Mouse (Mus musculus) thymus, postnatal 36 days (tissue): Measurements from ENCODE around the gene Cercam.

Experiments used
- DNase-seq, 2 experiments: peaks; one replicate each; pipeline ENCODE4 v3.0.0; 2022; ENCODE audit warnings: mixed read lengths in 2 of 2

Cercam gene

DNA sequence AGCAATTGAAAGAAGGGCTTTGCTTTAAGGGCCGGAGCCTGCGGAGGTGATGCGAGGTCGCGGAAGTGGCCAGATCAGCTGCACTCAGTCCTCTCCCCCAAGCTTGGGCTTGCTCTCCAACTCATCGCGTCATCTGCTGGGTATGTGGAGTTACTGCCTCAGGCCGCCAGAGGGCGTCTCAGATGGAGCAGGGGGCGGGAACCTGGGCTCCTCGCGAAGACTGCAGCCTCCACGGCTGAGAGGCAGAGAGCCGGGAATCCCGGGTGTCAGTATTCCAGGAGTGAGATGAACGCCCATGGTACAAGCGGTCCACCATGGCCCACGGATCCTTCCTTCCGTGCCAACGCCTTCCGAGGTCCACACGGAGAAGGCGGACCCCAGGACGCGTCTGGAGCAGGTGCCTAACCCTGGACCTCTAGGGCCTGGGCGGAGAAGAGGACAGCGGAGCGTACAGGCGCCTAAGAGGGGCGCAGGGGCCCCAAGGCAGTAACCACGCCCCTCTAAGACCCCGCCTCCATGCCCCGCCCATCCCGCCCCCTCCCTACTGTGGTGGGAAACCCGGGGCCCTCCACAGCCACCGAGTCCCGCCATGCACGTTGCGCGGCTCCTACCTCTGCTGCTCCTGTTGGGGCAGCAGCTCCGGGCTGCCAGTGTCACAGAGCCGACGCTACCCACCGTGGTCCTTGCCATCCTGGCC lies at the start of gene Cercam:
Gene Cercam, plus strand, starts transcription at position 216 of the 697 bp plus-strand sequence.
- peak; percentile 83 to 85 for DNase-seq

DNA sequence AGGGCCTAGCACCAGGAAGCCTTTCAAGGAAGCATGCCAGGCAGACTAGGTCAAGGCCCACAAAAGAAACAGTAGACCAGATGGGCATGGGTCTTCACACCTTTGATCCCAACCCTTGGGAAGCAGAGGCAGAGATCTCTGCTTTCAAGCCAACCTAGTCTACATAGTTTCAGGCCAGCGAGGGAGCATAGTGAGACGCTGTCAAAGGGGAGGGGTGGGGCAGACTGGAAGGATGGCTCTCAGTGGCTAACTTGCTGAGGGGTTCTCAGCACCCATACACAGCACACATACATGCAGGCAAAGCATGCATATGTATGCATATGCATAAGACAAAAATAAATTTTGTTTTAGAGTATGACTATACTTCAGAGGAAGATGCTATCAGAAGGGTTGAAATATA lies 49.6 kb upstream of the Cercam start:
- no peak for DNase-seq

DNA sequence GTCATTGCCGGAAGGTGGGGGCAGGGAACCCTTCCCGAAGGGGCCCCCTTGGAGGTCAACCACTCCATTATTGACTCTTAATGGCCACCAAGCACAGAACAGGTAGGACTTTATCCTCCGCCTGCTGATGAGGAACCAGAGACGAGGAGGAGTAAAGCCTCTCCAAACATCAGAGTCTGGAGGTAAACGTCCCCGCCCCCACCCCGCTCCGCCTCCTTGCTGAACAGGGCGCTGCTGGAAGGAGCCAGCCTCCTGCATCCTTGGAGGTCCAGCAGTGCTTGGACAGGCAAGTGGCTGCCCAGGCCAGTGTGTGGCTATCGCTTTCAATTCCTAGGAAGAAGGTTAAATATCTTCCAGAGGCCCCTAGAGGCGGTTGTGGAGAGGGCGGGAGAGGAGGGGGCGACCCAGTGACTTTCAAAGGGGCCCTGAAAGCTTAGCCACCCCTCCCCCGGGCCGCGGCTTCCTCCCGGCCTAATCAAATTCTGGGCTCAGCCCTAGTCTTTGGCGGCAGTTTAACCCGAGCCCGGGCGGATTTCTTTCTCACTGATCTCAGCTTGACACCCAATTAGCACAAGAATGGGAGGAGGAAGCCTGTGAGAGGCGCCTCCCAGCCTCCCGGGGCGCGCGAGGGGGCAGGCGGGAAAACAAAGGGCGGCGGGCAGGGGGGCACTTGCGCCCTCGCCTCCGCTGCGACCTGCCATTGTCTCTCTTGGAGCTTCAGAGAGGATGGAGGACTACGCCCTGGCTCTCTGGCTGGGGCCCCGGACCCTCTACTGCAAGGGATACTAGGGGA lies 48.7 kb upstream of the Cercam start, which contains the start of gene Urm1:
Gene Urm1, plus strand, starts transcription at position 51 of the 793 bp plus-strand sequence.
- DNase-seq = peak; percentile 67 to 75

DNA sequence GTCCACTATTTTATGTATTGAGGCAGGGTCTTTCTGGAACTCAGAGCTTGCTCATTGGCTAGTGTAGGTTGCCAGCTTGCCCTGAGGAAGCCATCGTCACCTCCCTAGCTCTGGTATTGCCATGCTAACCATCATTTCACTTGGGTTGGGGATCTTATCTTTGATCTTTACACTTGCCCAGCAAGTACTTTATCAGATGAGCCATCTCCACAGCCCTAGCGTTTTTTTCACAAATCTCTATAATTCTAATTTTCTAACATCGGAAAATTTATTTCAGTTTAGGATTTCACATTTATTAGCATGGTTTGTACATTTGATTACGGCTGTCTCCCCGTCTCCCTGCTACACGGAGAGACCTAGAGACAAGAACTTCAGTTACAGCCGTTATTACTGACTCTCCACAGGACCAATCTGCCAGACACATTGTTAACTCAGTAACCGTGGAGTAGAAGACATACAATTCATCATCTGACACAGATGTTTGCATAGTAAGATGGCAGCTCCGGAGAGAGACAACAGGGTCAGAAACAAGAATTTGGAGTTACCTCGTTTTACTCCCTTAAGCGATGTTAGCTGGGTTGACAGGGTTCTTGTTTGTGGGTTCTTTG lies 42.5 kb upstream of the Cercam start:
- DNase-seq = no peak

DNA sequence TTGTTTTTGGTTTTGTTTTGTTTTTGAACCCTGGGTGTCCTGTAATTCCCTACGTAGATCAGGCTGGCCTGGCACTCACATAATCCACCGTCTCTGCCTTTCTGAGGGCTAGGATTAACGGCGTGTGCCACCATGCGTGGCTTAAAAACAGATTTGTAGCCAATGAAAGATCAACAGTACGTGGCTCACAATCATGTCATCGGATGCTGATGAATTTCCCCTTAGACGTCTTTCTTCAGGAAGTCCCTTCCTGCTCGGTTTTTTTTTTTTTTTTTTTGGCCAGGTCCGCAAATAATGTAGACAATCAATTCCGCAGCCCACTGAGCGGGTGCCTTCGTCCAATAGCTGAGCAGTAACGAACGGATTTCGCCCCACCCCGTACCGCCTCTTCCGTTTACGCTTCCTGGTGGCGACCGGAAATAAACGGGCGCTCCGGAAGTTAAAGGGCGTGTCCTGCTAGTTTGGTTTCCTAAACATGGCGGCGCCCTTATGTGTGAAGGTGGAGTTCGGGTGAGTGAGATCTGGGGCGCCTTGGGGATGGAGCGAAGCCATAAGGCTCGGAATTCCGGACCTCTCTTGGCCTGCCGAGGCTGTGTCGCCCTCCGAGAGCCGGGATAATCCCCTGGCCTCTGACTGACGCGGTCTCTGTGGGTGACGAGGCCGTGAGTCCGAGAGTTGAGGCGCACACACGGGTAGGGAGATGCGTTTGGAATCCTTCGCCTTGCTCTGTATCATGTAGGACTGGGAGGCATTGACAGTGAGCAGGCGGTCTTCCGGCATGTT lies 41.8 kb upstream of the Cercam start:
- peak; percentile 90 to 92 for DNase-seq

DNA sequence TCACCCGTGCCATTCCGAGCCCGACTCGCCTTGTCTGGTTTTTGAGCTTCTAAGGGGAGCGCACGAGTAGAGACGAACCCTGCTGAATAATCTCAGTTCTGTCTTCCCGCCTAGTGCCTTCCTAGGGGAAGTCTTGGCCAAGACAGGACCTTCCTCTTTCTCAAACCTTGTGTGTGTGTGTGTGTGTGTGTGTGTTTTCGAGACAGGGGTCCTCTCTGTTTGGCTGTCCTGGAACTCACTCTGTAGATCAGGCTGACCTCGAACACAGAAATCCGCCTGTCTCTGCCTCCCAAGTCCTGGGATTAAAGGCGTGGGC lies 41.3 kb upstream of the Cercam start:
- DNase-seq = no peak

DNA sequence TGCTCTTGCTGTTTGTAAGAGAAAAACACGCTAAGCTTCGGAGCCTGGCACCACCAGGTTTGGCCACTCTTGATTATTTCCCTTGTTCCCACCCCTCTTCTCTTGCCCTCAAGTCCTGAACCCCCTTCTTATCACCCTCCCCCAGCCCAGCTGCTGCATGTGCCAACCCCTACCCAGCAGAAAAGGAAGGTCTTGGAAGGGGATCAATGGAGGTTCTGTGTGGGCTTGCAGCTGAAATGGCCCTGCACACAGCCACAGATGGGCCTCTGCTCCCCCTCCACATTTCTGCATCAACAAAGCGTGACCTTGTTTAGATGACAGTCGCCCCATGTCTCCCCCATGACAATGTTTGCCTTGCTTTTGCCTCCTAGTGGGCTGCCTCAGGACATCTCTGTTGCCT lies 37.9 kb upstream of the Cercam start:
- no peak for DNase-seq

DNA sequence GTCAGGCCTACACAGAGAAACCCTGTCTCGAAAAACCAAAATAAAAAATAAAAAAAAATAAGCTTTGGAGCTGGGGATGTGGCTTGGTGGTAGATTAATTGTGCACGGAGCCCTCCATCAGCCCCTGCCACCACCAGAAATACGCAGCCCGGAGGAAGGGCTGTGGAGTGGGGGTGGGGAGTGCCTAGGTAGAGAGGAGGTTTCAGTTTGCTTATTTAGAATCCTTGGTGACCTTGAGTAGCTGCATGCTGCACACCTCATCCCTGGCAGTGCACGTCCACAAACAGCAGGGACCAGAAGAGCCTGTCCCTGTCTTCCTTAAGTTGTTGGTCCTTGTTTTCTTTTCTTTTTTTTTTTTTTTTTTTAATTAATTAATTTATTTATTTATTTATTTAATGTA lies 35.2 kb upstream of the Cercam start:
- no peak for DNase-seq

DNA sequence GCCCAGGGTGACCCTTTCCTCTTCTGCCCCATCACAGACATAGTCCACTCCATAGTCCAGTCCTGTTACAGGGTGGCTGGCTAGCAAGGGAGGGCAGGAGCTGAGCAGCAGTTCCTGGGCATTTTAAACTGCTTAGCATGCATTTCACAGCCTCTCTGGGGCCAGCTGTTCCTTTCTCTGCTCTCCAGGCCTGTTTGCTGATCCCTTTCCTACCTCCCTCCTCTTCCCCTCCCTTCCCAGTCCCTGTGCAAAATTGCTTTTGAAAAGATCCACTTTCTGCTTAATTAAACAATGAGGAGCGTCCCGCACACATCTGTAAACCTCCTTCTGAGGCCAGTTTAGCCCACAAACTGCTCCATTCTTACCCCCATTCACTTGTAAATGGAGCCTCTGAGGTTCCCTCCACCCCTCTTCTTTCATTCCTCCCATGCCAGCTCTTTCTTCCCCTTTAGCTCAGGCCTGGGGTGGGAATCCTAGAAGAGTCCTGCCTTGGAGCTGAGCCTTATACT lies 33.5 kb upstream of the Cercam start:
- no peak for DNase-seq

DNA sequence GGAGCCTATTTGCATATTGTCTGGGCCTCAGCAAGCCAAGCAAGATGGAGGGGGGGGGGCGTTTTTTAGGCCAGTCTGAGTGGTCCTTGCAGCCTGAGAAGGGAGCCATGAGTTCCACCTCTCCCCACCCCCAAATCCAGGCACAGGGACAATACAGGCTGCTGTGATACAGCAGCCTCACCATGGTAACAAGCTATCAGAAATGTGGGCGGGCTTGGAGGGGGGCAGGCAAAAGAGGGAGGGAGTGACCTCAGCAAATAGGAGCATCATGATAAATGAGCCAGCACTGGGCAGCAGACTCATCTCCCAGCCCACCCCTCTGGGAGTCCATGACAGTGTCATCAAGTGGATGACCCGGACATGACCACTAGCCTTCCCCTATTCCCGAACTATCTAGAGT lies 29.5 kb upstream of the Cercam start:
- no peak for DNase-seq

DNA sequence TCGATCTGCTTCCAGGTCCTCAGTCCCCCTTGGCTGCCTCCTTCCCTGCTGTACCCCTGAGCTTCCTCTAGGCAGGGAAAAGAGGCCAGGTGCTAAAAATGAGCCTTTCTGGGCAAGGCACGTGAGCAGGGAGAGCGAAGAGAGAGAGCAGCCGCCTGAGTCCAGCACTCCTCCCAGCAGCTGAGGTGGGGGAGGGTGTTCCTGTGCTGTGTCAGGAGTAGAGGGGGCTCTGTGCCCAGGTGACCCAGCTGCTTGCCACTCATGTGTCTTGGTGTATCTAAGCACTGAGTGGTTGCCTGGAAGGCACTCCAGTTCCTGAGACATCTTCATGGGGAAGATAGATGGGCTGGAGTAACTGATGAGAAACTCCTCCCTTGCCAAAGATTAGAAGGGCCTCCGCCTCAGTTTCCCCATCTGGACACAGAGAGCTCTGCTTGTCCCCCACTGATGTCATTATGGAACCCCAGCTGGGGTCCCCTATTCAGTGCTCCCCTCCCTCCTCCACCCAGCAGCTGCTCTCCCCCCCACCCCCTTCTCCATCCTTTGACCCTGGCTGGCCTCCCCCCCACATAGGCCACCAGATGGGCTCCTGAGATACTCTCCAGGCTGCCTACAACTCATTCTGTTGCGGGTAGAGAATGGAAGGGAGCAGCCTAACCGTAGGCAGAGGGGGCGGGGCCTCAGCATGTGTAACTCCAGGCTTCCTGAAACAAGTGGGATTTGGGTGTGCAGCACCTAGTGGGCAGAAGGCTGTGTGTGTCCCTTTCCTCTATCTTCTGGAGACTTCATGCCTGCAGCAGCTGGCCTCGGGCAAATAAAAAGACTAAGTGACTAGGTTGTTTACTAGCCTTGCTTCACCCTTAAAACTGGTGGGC lies 25.5 kb upstream of the Cercam start:
- no peak for DNase-seq

DNA sequence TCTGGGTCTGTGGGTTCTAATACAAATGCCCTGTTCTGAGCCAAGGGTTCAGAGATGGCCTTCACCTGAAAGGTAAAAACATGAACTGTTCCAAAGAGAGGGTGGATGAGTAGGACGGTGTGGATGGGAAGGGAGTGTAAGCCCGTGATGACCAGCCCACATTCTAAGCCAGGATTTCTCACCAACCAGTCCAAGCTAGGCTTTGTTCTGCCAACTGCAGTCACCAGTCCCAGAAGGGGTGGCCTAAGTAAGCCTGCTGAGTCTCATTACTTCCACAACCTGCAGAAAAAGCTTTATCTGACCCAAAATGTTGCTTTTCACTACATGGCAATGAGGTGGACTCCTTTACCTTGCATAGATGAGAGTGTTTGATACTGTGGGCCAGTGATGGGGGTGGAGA lies 24.8 kb upstream of the Cercam start:
- no peak for DNase-seq

DNA sequence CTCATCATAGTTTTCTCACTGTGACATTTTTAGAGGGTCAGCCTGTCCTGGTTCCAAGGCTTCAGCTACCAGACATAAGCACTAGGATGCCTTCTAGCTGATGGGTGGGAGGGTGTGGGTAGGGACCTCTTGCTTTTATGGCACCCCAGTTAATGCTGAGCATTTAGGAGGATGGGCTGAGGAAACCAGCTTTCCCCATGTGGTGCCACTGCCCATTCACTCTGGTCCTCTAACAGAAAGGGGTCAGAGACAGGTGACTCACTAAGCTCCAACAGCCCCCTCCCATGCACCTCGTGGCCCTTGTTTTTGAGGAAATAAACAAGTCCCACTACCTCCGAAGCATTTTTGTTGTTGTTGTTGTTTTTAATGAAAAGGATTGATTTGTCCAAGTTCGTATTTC lies 24.3 kb upstream of the Cercam start:
- no peak for DNase-seq

DNA sequence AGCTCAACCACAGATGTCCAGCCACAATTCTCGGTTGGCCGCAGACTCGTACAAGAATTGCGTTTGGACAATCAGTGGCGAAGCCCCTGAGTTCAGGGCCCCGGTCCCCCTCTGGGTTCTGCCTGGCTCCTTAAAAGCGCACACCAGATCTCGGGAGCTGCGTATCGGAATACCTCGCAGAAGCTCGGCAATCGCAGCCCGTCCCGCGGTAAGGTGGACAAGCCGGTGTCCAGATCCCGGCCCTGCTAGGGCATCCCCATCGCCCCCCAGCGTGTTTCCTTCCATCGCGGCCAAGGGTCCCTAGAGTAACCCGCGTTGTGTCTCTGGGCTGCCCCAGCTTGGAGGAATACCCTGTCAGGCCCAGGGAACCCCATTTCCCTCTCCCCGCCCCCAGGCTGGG lies 23.3 kb upstream of the Cercam start:
- DNase-seq = no peak

DNA sequence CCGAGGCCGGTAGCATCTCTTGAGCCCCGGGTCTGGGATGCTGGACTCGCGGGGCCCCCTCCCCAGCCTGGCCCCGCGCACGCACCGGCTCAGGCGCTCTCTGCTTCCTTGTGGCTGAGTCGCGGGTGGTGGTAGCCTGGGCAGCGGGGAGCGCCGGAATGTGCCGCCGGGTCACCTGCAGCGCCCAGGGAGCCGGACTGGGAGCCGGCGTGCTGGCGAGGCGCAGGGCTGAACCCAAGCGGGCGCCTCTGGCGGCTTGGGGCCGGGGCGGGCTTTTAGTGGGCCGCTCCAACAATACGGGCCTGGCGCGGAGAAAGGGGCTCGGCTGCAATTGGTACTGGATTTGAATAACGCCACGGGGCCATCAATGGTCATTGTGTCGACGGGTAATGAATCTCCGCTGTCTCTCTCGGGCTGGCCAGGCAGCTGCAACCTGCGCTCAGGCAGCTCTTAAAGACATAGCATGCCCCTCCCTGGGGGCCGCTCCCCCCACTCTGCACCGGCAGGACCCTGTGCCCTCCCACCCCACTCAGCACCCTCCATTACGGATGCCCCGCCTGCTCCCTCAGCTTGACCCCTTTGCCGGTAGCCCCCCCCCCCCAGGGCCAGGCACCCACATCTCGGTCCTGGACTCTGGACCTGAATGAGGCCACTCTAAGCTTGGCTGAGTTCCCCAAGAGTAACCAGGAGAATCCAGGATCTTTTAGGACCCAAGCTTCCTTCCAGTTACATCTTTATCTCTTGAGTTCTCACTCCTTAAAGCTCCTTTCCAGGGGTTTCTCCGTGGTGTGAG lies 22.7 kb upstream of the Cercam start:
- no peak for DNase-seq

DNA sequence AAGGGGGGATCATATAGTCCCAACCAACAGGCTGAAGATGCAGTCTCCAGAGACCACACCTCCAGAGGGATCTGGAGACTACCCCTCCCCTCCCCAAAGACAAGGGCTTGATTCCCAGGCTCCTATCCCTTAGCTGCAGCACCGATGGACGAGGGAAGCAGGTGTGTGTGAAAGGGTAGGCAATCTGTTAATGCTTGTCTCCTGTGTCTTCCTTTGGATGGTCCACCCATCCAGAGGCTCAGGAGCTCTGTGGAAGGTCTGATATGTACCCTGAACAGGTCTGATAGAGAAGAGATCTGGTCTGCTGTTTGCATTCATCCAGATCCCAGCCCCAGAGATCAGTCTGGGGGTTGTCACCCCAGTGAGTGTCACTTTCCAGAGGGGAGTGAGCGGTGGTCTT lies 22.1 kb upstream of the Cercam start:
- no peak for DNase-seq

DNA sequence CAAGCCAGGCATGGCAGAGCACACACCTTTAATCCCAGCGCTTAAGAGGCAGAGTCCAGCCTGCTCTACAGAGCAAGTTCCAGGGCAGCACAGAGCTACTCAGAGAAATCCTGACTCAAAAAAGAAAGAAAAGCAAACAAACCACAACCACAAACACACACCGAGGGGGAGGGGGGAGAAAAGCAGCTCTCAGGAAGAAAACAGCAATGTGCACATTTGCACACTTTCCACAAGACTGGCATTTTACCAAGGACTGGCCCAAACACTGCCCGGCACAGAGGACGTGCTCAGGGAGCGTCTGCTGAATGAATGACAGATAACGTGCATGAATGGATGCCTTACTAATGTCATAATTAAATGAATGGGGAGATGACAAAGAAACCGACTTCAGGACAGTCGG lies 19.9 kb upstream of the Cercam start:
- no peak for DNase-seq

DNA sequence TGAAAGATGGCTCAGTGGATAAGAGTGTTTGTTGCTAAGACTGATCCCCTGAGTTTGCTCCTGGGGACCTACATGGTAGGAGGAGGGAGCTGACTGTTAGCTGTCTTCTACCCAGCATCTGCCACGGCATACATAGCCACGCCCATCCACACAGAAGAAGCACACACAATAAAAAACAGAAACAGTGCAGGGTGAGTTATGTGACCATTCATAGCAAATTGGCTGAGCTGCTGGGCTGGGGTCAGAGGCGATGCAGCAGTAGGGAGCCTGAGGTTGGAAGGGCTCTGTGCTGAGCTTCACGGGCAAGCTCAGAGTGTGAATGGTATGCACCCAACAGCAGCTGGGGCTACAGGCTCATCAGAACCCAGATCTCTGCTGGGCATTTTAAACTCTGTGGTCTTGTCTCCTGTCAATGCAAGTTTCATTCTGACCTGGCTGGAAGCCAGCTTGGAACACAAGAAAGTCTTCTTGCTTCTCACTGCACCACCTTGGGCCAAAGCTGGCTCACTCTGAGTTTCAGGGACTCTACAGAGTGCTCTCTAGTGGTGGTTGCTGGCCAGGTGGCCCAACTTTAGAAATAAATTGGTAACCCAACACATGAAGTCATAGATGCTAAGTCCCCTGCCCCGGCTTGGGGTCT lies 19.0 kb upstream of the Cercam start:
- DNase-seq = no peak

DNA sequence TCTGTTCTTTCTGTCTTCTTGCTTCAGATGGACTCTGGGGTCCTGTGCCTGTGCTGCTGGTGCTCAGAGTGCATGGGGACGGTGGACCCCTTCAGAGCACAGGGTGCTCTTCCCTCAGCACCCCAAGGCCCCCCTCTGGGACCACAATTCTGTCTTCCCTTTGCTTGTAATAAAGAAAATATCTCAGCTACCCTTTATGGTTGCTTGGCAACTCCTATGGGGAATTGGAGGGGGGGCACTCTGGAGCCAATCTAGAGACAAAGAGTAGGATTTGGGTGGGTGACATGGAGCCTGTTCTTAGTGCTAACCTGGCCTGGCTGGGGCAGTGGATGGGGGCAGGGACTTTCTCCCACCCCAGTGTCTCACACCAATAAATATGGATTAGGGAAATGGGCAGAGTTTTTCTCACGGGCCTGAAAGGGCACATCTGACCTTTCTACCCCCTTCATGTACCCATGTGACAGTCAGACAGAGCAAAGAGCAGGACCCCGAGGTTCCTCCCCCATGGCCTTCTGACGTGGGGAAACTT lies 15.9 kb upstream of the Cercam start:
- no peak for DNase-seq

DNA sequence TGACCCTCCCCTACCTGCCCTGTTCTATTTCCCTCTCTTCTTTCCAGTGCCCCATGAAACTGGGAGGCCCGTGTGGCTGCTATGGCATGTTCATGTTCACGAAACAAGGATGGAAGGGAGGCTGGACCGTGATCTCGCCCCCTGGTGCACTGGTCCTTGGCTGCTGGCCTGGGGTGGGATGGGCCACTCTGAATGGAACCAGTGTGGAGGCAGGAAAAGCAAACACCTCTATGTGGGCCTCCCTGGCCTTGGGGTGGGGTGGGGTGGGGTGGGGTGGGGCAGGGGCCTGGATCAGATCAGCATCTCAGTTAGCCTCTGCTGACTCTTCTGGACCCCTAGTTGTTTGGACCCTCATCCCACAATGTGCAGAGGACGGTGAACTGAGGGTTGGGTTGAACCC lies 15.2 kb upstream of the Cercam start:
- no peak for DNase-seq
